Mouse (Mus musculus): ENCODE data around the gene Pitpnc1.

Gene Pitpnc1

GRCm38 (mm10) chr11:107466611-107467391, 3.7 kb downstream of the Pitpnc1 start:
- no peak for DNase-seq

- DNase-seq = no peak
Measured at GRCm38 (mm10) chr11:107465969-107466368, 4.5 kb downstream of the Pitpnc1 start.

- no peak for DNase-seq
Measured at GRCm38 (mm10) chr11:107465041-107465440, 5.5 kb downstream of the Pitpnc1 start.

- DNase-seq = no peak
Measured at GRCm38 (mm10) chr11:107464141-107464540, 6.4 kb downstream of the Pitpnc1 start.

GRCm38 (mm10) chr11:107463251-107463681, 7.2 kb downstream of the Pitpnc1 start:
- DNase-seq = no peak

GRCm38 (mm10) chr11:107462478-107462877, 8.0 kb downstream of the Pitpnc1 start:
- no peak for DNase-seq

GRCm38 (mm10) chr11:107459828-107460227, 10.7 kb downstream of the Pitpnc1 start:
- no peak for DNase-seq

- DNase-seq = no peak
Measured at GRCm38 (mm10) chr11:107458986-107459385, 11.5 kb downstream of the Pitpnc1 start.

GRCm38 (mm10) chr11:107458286-107458685, 12.2 kb downstream of the Pitpnc1 start:
- DNase-seq = no peak

GRCm38 (mm10) chr11:107457282-107457681, 13.2 kb downstream of the Pitpnc1 start:
- no peak for DNase-seq

GRCm38 (mm10) chr11:107454546-107455462, 15.7 kb downstream of the Pitpnc1 start:
- DNase-seq = peak; percentile 16

- no peak for DNase-seq
Measured at GRCm38 (mm10) chr11:107452053-107452452, 18.4 kb downstream of the Pitpnc1 start.

GRCm38 (mm10) chr11:107451106-107451505, 19.4 kb downstream of the Pitpnc1 start:
- no peak for DNase-seq

GRCm38 (mm10) chr11:107450097-107450496, 20.4 kb downstream of the Pitpnc1 start:
- no peak for DNase-seq

- no peak for DNase-seq
Measured at GRCm38 (mm10) chr11:107449169-107449910, 21.2 kb downstream of the Pitpnc1 start.

GRCm38 (mm10) chr11:107447915-107448314, 22.6 kb downstream of the Pitpnc1 start:
- no peak for DNase-seq

- DNase-seq = no peak
Measured at GRCm38 (mm10) chr11:107447349-107447748, 23.1 kb downstream of the Pitpnc1 start.

GRCm38 (mm10) chr11:107446650-107447049, 23.8 kb downstream of the Pitpnc1 start:
- no peak for DNase-seq

GRCm38 (mm10) chr11:107445683-107446082, 24.8 kb downstream of the Pitpnc1 start:
- DNase-seq = peak; percentile 19

GRCm38 (mm10) chr11:107443121-107444095, 27.1 kb downstream of the Pitpnc1 start:
- no peak for DNase-seq

- no peak for DNase-seq
Measured at GRCm38 (mm10) chr11:107441050-107441449, 29.4 kb downstream of the Pitpnc1 start.

- no peak for DNase-seq
Measured at GRCm38 (mm10) chr11:107438140-107438539, 32.4 kb downstream of the Pitpnc1 start.

Measured in right cerebral cortex, postnatal 14 days (tissue).